Mouse (Mus musculus) pancreas, adult 10 weeks (tissue): ENCODE results near the gene Cxcr6. TPM values are rescaled to one million over a fixed set of nuclear protein-coding genes. Genes with fewer than 3 reads are reported as not detected.

Experiments used
- polyA plus RNA-seq: library from polyadenylated mRNA; stranded (reverse); fragments of 350-450 nt; fragmentation: Illumina TruSeq; extraction: RNeasy Lipid Tissue Mini Kit (QIAGEN cat#74804); gene quantifications from one replicate; pipeline ENCODE4 v1.2.3, GENCODE M21; 2015; ENCODE audit warnings: low read depth, low replicate concordance; ENCODE audit not compliant: insufficient read depth

Cxcr6 gene
- polyA plus RNA-seq, result not detected

GRCm38 (mm10) chr9:123806267-123806666 lies at the start of gene Cxcr6:
TSS of gene Cxcr6 (plus strand) at chr9:123806475.

GRCm38 (mm10) chr9:123851713-123852448 lies 45.6 kb downstream of the Cxcr6 start, which contains the start of gene Fyco1:
TSS of gene Fyco1 (minus strand) at chr9:123851899.

Other genes starting within 250 kb of the Cxcr6 start
- not detected for gene Slc6a20b, start 173.9 kb upstream of the Cxcr6 start, polyA plus RNA-seq
- not detected for gene Ccr9, start 128.0 kb upstream of the Cxcr6 start, polyA plus RNA-seq
- not detected for gene Slc6a20a, start 127.6 kb upstream of the Cxcr6 start, polyA plus RNA-seq
- gene Lztfl1, start 88.8 kb upstream of the Cxcr6 start, polyA plus RNA-seq, result 9.2 TPM
- gene Fyco1, start 45.4 kb downstream of the Cxcr6 start, polyA plus RNA-seq, result 5.2 TPM
- gene Xcr1, start 55.6 kb downstream of the Cxcr6 start, polyA plus RNA-seq, result not detected
- 0.55 TPM for gene Ccr1, start 162.2 kb downstream of the Cxcr6 start, polyA plus RNA-seq
- gene Ccr1l1, start 171.9 kb downstream of the Cxcr6 start, polyA plus RNA-seq, result not detected
- gene Ccr3, start 215.5 kb downstream of the Cxcr6 start, polyA plus RNA-seq, result not detected